Mouse (Mus musculus): Measurements from ENCODE around the gene Gm28048. TPM values are rescaled to one million over a fixed set of nuclear protein-coding genes. Genes with fewer than 3 reads are reported as not detected.

Gm28048 gene
- polyA plus RNA-seq, 1 experiment from 2014 or later = 3.6 TPM

GRCm38 (mm10) chr11:22931320-22931905 is 50.5 kb downstream of the Gm28048 start:
- ATAC-seq (replicated peaks) = no peak
- Histone ChIP-seq H3K27me3 (replicated peaks) (no peaks in the 10 kb centered on the region), H3K9ac (no peak overlapping the region), H3K4me2 (no peak overlapping the region), H3K4me1 (no peaks in the 10 kb centered on the region), H3K9me3 (no peaks in the 10 kb centered on the region), H3K4me3 (no peak overlapping the region), H3K27ac (no peak overlapping the region), H3K36me3 (replicated peaks) (no peaks in the 10 kb centered on the region)
- WGBS = 95% methylated on average over 2 of the region's 2 CpGs

GRCm38 (mm10) chr11:22930129-22930528 is 51.8 kb downstream of the Gm28048 start:
- Histone ChIP-seq H3K4me1 (no peaks in the 10 kb centered on the region), H3K36me3 (replicated peaks) (no peaks in the 10 kb centered on the region), H3K9ac (no peak overlapping the region), H3K9me3 (no peaks in the 10 kb centered on the region), H3K27me3 (replicated peaks) (no peaks in the 10 kb centered on the region), H3K4me2 (no peak overlapping the region), H3K4me3 (no peak overlapping the region), H3K27ac (no peak overlapping the region)
- WGBS = 47% methylated on average over 2 of the region's 2 CpGs
- no peak for ATAC-seq (replicated peaks)

GRCm38 (mm10) chr11:22928586-22929169 is 53.2 kb downstream of the Gm28048 start:
- Histone ChIP-seq H3K4me1 (no peaks in the 10 kb centered on the region), H3K27me3 (replicated peaks) (no peaks in the 10 kb centered on the region), H3K4me2 (no peak overlapping the region), H3K9ac (no peak overlapping the region), H3K27ac (no peak overlapping the region), H3K4me3 (no peak overlapping the region), H3K36me3 (replicated peaks) (no peaks in the 10 kb centered on the region), H3K9me3 (no peaks in the 10 kb centered on the region)
- ATAC-seq (replicated peaks) = no peak
- WGBS = 88% methylated on average over 8 of the region's 8 CpGs

GRCm38 (mm10) chr11:22923606-22924005 is 58.3 kb downstream of the Gm28048 start:
- Histone ChIP-seq H3K9me3 (no peaks in the 10 kb centered on the region), H3K36me3 (replicated peaks) (no peaks in the 10 kb centered on the region), H3K4me1 (no peaks in the 10 kb centered on the region), H3K4me3 (no peak overlapping the region), H3K9ac (no peak overlapping the region), H3K4me2 (no peak overlapping the region), H3K27me3 (replicated peaks) (no peaks in the 10 kb centered on the region), H3K27ac (no peak overlapping the region)
- ATAC-seq (replicated peaks) = no peak
- 67% methylated on average over 2 of the region's 2 CpGs for WGBS

- 86% methylated on average over 2 of the region's 2 CpGs for WGBS
- no peak for ATAC-seq (replicated peaks)
These were observed 59.3 kb downstream of the Gm28048 start for GRCm38 (mm10) chr11:22922546-22922945.

GRCm38 (mm10) chr11:22919336-22919735 is 62.6 kb downstream of the Gm28048 start:
- 84% methylated on average over 2 of the region's 2 CpGs for WGBS
- H3K9ac ChIP-seq = no peak overlapping the region
- H3K27ac ChIP-seq = no peak overlapping the region
- H3K4me2 ChIP-seq = no peak overlapping the region
- no peaks in the 10 kb centered on the region for H3K9me3 ChIP-seq
- ATAC-seq (replicated peaks) = no peak
- H3K27me3 ChIP-seq (replicated peaks) = no peaks in the 10 kb centered on the region
- H3K4me3 ChIP-seq = no peak overlapping the region
- no peaks in the 10 kb centered on the region for H3K4me1 ChIP-seq
- H3K36me3 ChIP-seq (replicated peaks) = no peaks in the 10 kb centered on the region

More at GRCm38 (mm10) chr11:22922546-22922945, 59.3 kb downstream of the Gm28048 start:
- no peak overlapping the region for H3K4me2 ChIP-seq
- H3K27me3 ChIP-seq (replicated peaks) = no peaks in the 10 kb centered on the region
- no peaks in the 10 kb centered on the region for H3K4me1 ChIP-seq
- no peaks in the 10 kb centered on the region for H3K36me3 ChIP-seq (replicated peaks)
- no peak overlapping the region for H3K27ac ChIP-seq
- no peak overlapping the region for H3K9ac ChIP-seq
- H3K9me3 ChIP-seq = no peaks in the 10 kb centered on the region
- no peak overlapping the region for H3K4me3 ChIP-seq

- no peak overlapping the region for H3K4me2 ChIP-seq
- H3K4me1 ChIP-seq = no peaks in the 10 kb centered on the region
- WGBS = 87% methylated on average over 7 of the region's 7 CpGs
- no peaks in the 10 kb centered on the region for H3K36me3 ChIP-seq (replicated peaks)
- H3K27ac ChIP-seq = no peak overlapping the region
- no peak overlapping the region for H3K9ac ChIP-seq
- H3K9me3 ChIP-seq = no peaks in the 10 kb centered on the region
- H3K27me3 ChIP-seq (replicated peaks) = no peaks in the 10 kb centered on the region
- no peak overlapping the region for H3K4me3 ChIP-seq
- ATAC-seq (replicated peaks) = no peak
These were observed 64.1 kb downstream of the Gm28048 start for GRCm38 (mm10) chr11:22917786-22918185.

GRCm38 (mm10) chr11:22913744-22914143 is 68.1 kb downstream of the Gm28048 start:
- Histone ChIP-seq H3K4me2 (no peak overlapping the region), H3K27ac (no peak overlapping the region), H3K9me3 (no peaks in the 10 kb centered on the region), H3K4me1 (no peaks in the 10 kb centered on the region), H3K36me3 (replicated peaks) (no peaks in the 10 kb centered on the region), H3K9ac (no peak overlapping the region), H3K4me3 (no peak overlapping the region), H3K27me3 (replicated peaks) (no peaks in the 10 kb centered on the region)
- ATAC-seq (replicated peaks) = no peak
- 71% methylated on average over 4 of the region's 4 CpGs for WGBS

- no peaks in the 10 kb centered on the region for H3K27me3 ChIP-seq (replicated peaks)
- WGBS = 94% methylated on average over 7 of the region's 7 CpGs
- no peak overlapping the region for H3K4me3 ChIP-seq
- no peak for ATAC-seq (replicated peaks)
- H3K36me3 ChIP-seq (replicated peaks) = no peaks in the 10 kb centered on the region
- H3K4me1 ChIP-seq = no peaks in the 10 kb centered on the region
- H3K4me2 ChIP-seq = no peak overlapping the region
- no peak overlapping the region for H3K27ac ChIP-seq
- no peaks in the 10 kb centered on the region for H3K9me3 ChIP-seq
- no peak overlapping the region for H3K9ac ChIP-seq
These were observed 70.1 kb downstream of the Gm28048 start for GRCm38 (mm10) chr11:22911831-22912230.

- no peak for ATAC-seq (replicated peaks)
- Histone ChIP-seq H3K4me1 (no peaks in the 10 kb centered on the region), H3K4me2 (no peak overlapping the region), H3K9me3 (no peaks in the 10 kb centered on the region), H3K4me3 (no peak overlapping the region), H3K27ac (no peak overlapping the region), H3K9ac (no peak overlapping the region), H3K36me3 (replicated peaks) (no peaks in the 10 kb centered on the region), H3K27me3 (replicated peaks) (no peaks in the 10 kb centered on the region)
These were observed 75.4 kb downstream of the Gm28048 start for GRCm38 (mm10) chr11:22906453-22906865.

- H3K36me3 ChIP-seq (replicated peaks) = no peaks in the 10 kb centered on the region
- 94% methylated on average over 2 of the region's 2 CpGs for WGBS
- H3K27me3 ChIP-seq (replicated peaks) = no peaks in the 10 kb centered on the region
- H3K4me2 ChIP-seq = no peak overlapping the region
- ATAC-seq (replicated peaks) = no peak
- no peak overlapping the region for H3K27ac ChIP-seq
- H3K9ac ChIP-seq = no peak overlapping the region
- no peak overlapping the region for H3K4me3 ChIP-seq
- no peaks in the 10 kb centered on the region for H3K9me3 ChIP-seq
- no peaks in the 10 kb centered on the region for H3K4me1 ChIP-seq
These were observed 79.0 kb downstream of the Gm28048 start for GRCm38 (mm10) chr11:22902923-22903322.

- Histone ChIP-seq H3K27ac (no peak overlapping the region), H3K4me2 (no peak overlapping the region), H3K36me3 (replicated peaks) (no peaks in the 10 kb centered on the region), H3K4me3 (no peak overlapping the region), H3K9ac (no peak overlapping the region), H3K4me1 (no peaks in the 10 kb centered on the region), H3K9me3 (no peaks in the 10 kb centered on the region), H3K27me3 (replicated peaks) (no peaks in the 10 kb centered on the region)
- WGBS = 85% methylated on average over 3 of the region's 3 CpGs
- no peak for ATAC-seq (replicated peaks)
These were observed 81.8 kb downstream of the Gm28048 start for GRCm38 (mm10) chr11:22900041-22900440.

- no peak overlapping the region for H3K4me2 ChIP-seq
- no peak for ATAC-seq (replicated peaks)
- H3K27ac ChIP-seq = no peak overlapping the region
- H3K9ac ChIP-seq = no peak overlapping the region
- H3K36me3 ChIP-seq (replicated peaks) = no peaks in the 10 kb centered on the region
- H3K4me3 ChIP-seq = no peak overlapping the region
- no peaks in the 10 kb centered on the region for H3K4me1 ChIP-seq
- H3K27me3 ChIP-seq (replicated peaks) = no peaks in the 10 kb centered on the region
- no peaks in the 10 kb centered on the region for H3K9me3 ChIP-seq
- 91% methylated on average over 4 of the region's 4 CpGs for WGBS
These were observed 84.2 kb downstream of the Gm28048 start for GRCm38 (mm10) chr11:22897642-22898041.

All from midbrain, embryonic 15.5 days (tissue).